In genomic region chr4:100462493-100463120, GRCm38 (mm10) we compare ENCODE assay signal across 12 mouse cellular contexts. TPM values are rescaled to one million over a fixed set of nuclear protein-coding genes. Genes with fewer than 3 reads are reported as not detected.
DNase-seq lines count a peak whose midpoint lies in the region; TF ChIP-seq lines count a peak whose summit lies in the region.
"Had no signal": no experiment of that assay in that cellular context is flagged by ENCODE, and none has a peak within 500 bp of the region (broad histone marks: within the 10 kb centered on the region; RNA-seq: fewer than 3 reads in every experiment).

No protein-coding gene starts in this region.

- peak; percentile 9 to 26 for DNase-seq in heart, adult 2 months
- DNase-seq in heart, postnatal 25 days (ENCODE audit: low spot score) = no peak
- DNase-seq in 3T3-L1 (ENCODE audit: low read depth, low spot score) = peak; percentile 32
- DNase-seq in embryo, embryonic 9.5 days (ENCODE audit: extremely low spot score) = peak; percentile 27
- peak; percentile 5 to 17 for DNase-seq in heart, postnatal 36 days
- no peak for DNase-seq in thymus, postnatal 0 days (ENCODE audit: low spot score)
- DNase-seq in urinary bladder, adult 18-20 months (ENCODE audit: low spot score in 2 of 2) = no peak
- DNase-seq in spleen, adult 12 weeks (ENCODE audit: low spot score) = no peak
- DNase-seq: adrenal gland, adult 8-10 months had no signal

- intact Hi-C loops in heart, adult 2 months (cut with DNase I) = no loop called here
- intact Hi-C loops in heart, postnatal 25 days (cut with DNase I) = no loop called here
- intact Hi-C loops in heart, postnatal 36 days (cut with DNase I) = no loop called here

- H3K79me2 ChIP-seq in heart, adult 2 months (replicated peaks; ENCODE audit: control insufficient read depth, insufficient read depth, low read length) = no peaks in the 10 kb centered on the region

- 47% methylated on average over 9 of the region's 9 CpGs for WGBS in heart, adult 2 months

- H3K9ac ChIP-seq in heart, adult 2 months (ENCODE audit: low read depth, low read length) = no peak overlapping the region
- H3K9ac ChIP-seq: limb, embryonic 15.5 days had no signal

- peak overlapping the region; percentile 26 for H3K27ac ChIP-seq in heart, adult 2 months
- H3K27ac ChIP-seq: limb, embryonic 15.5 days had no signal

- TF ChIP-seq EP300 in heart, adult 2 months (IDR thresholded peaks at IDR 0.05; ENCODE audit: insufficient read depth, low read depth, low read length) = no peak

- no peak for TF ChIP-seq POLR2A in heart, adult 2 months (IDR thresholded peaks at IDR 0.05; ENCODE audit: insufficient read depth, low read depth, low read length)

- H3K36me3 ChIP-seq in heart, adult 2 months (ENCODE audit: control insufficient read depth, insufficient read depth, low read length) = no peaks in the 10 kb centered on the region
- H3K36me3 ChIP-seq: limb, embryonic 15.5 days had no signal

- TF ChIP-seq CTCF in heart, adult 2 months (IDR thresholded peaks at IDR 0.05) = no peak

- H3K27me3 ChIP-seq in heart, adult 2 months (ENCODE audit: control insufficient read depth, insufficient read depth, low read length) = no peaks in the 10 kb centered on the region
- H3K27me3 ChIP-seq: limb, embryonic 15.5 days had no signal

- H3K4me1 ChIP-seq in heart, adult 2 months (ENCODE audit: control insufficient read depth, insufficient read depth, low read length) = no peaks in the 10 kb centered on the region

- H3K4me3 ChIP-seq in heart, adult 2 months = no peak overlapping the region
- H3K4me3 ChIP-seq: limb, embryonic 15.5 days had no signal

RNA-seq across cellular contexts. Expression of gene Ube2u, which starts 16.0 kb away (rescaled TPM):
- not detected for total RNA-seq in heart, adult 2 months (2021)
- not detected in 2 replicates for polyA plus RNA-seq in heart, adult 2 months (2012; rRNA removed)
- not detected for total RNA-seq in heart, postnatal 25 days (2021)
- total RNA-seq in heart, postnatal 36 days (2021) = not detected
- polyA plus RNA-seq in thymus, postnatal 0 days (2015; fragmentation: Nextera tagmentation; extraction: Ambion mirVana) = not detected in 2 replicates
- total RNA-seq: adrenal gland, adult 8-10 months; gastrocnemius, postnatal 4 days; layer of hippocampus, adult 8-10 months had no signal

Comparison
In these comparisons a context has a peak if more than half of its experiments do, and no peak if none do; other contexts are left out.
1. DNase-seq: peak in heart, adult 2 months (2 of 2), 3T3-L1 (single experiment), embryo, embryonic 9.5 days (single experiment) and heart, postnatal 36 days (2 of 2); none in heart, postnatal 25 days (single experiment), thymus, postnatal 0 days (single experiment), urinary bladder, adult 18-20 months (0 of 2) and spleen, adult 12 weeks (single experiment).